Mouse (Mus musculus): ENCODE results near the gene S100a13.

S100a13 gene

DNA sequence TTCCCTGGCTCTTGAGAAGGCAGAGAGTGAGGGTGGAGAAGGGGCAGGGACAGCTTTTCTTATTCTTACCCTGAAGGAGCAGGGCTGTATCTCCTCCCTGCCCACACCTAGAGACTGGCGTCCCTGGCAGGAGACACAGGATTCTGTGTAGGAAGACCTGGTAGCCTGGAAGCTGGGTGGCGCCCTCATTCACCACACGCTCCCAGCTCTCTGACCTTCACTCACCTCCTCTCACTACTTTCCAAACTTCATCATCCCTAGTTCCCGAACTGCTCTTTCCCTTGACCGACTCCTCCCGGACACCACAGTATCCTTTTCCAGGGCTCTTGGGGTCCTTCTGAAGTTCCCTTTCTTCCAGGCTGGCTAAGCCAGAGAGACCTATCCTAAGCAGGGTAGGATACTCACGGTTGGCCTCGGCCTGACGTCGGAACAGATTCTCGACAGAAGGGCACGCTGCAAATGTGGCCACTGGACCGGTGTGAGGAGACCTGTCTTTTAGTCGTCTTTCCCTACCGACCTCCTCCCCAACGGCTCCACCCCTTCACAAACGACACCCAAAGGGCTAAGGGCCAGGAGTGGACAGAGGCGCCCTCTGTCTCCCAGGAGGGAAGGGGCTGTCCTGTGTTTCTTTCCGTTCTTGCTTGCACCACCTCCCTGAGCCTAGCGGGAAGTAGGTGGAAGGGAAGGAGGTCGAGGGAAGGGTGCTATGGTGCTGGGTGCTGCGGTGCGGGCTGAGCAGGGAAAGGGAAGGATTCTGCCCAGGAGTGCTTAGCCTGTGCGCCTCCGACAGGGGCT, at the start of gene S100a13, which contains the start of gene S100a1:
Gene S100a13 (plus strand): TSS at position 640 of the 795 bp plus-strand sequence.
Gene S100a1 (minus strand): TSS at position 597 of the 795 bp plus-strand sequence.
- DNase-seq (ENCODE audit: low read depth, low spot score): peak; percentile 51

GRCm38 (mm10) chr3:90464552-90465080, 49.6 kb upstream of the S100a13 start:
- DNase-seq (ENCODE audit: low read depth, low spot score): no peak

GRCm38 (mm10) chr3:90465081-90465685, 49.1 kb upstream of the S100a13 start:
- DNase-seq (ENCODE audit: low read depth, low spot score): no peak

DNA sequence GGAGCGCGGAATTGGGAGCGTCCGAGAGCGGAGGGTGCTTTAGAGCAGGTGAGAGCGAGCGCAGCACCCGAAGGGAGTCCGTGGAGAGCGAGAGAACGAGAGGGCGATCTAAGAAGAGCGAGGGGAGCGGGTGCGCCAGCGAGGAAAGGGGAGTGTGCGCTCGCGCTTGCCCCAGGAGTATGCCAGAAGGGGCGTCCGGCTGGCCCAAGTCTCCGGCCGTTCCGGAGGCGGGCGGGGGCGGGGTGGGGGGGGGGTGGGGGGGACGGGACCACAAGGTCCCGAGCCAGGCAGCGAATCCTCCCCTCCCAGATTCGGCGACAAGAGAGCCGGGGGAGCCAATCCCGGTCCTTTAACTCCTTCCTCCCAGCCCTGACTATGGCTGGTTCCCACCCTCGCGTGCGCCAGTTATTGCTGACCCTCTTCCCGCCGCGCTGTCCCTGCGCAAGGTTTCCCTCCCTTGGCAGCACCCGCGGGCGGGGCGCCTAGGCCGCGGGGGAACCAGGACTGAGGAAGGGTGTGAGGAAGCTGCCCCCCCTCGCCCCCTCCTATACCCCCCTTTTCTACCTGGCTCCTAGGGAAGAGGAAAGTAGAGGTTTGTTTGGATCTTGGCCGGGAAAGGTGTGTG, 48.4 kb upstream of the S100a13 start, which contains the start of gene Npr1:
Gene Npr1 (minus strand): TSS at position 181 of the 625 bp plus-strand sequence.
- DNase-seq (ENCODE audit: low read depth, low spot score): no peak

DNA sequence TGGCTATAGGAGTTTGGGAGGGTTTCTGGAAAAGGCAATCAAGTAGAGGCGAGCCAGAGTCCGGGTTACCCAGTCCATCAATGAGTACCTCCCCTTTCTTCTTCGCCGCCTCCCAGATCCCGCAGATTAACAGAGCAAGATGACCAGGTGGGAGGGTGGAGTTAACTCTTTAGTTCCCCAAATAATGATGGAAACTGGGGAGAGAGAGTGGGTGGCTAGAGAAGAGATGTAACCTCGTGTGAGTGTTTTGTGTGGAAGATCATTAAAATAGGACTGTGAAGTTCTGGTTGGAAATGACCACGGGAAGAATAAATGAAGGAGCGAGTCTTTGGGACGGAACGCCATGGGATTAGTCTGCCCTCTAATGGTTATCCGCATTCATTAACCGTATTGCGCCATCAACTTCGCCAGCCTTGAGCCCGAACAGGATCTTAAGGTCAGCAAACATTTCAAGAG, 47.9 kb upstream of the S100a13 start:
- DNase-seq (ENCODE audit: low read depth, low spot score): no peak

DNA sequence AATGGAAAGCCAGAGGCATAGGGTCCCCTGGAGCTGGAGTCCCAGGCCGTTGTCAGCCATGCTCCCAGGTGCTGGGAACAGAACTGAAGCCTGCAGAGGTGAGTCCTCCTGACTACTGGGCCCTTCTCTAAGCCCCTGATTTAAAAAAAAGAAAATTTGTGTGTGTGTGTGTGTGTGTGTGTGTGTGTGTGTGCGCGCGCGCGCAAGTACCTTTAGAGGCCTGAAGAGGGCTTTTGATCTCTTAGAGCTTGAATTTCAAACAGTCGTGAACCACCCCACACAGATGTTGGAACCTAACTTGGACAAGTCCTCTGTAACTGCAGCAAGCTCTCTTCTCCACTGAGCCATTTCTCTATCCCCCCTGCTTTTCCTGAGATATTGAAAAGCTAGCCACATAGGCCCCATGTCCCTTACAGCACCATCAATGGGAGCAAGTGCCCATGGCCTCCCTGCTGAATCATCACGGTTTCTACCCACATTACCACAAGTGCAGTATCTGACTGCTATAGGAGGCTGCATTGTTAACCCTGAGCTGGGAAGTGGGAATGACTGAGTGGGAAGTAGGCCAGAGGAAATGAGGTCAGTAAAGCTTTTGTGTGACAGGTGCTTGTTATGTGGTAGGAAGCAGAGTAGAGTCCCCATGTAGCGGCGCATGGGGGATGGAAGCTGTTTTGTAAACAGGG, 46.5 kb upstream of the S100a13 start:
- DNase-seq (ENCODE audit: low read depth, low spot score): no peak

DNA sequence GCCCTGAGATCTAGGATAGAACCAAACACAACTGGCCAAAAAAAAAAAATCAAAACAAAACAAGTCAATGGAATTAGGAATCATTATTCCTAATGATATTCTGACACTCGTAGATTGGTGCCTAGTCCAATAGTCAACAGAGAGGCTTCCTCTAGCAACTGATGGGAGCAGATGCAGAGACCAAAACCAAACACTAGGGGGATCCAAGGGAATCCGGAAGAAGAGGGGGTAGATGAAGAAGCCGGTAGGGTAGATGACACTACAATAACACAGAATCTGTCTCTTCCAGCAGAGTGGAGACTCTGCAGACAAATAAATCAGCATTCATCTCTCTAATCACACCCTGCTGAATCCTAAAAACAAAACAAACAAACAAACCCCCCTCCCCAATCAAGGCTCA, 42.0 kb upstream of the S100a13 start:
- peak; percentile 78 for DNase-seq (ENCODE audit: low read depth, low spot score)

DNA sequence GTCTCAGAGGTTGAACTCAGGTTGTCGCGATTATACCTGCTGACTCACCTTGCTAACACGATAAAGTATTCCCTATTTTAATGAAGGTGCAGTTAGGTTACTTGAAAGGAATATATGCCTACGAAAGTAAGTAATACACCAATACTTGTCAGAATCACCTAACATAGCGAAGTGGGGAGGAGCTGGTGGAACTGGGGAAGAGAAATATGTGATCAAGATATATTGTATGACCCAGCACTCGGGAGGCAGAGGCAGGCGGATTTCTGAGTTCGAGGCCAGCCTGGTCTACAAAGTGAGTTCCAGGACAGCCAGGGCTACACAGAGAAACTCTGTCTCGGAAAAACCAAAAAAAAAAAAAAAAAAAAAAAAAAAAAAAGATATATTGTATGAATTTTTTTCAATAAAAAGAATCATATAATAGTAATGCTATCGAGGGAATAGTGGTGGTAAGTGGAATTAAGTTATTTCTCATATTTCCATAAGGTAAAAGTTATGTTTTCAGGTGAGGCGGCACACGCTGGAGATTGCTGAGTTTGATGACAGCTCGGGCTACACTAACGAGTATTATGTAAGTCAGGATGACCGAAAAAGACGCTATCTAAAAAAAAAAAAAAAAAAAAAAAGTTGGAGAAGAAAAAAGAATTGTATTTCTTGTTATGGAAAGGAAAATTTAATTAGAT, 38.9 kb upstream of the S100a13 start:
- DNase-seq (ENCODE audit: low read depth, low spot score): peak; percentile 61

DNA sequence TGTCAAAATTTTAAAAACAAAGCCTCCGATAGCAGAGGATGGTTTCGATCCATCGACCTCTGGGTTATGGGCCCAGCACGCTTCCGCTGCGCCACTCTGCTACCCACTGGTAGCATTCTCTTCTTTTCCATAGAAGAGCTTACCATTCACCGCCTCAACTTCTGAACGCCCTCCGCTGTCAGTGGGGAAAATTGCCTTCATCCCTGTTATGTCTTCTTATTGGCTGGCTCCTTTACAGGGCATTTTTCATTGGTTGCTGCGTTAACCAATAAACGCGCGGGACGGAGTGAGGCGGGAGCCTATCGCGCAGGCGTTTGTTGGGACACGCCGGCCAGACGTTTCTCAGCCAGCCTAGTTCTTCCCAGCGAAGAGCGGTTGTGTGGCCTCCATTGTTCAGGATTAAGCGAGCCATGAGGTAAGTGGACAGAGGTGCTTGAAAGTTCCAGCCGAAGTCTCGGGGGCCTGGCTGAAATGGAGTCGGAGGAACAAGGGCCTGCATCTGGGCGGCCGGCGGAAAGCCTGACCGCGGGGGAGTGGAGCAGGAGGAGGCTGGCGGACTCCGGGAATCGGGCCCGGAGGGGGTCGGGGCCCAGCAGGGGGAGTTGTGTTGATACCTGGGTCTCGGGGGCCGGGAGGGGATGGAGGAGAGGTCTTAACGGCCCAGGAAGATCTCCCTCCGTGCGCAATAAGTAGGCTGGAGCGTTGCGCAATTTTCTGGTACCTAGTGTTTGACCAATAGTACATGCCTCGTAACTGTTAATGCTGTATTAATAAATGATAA, 38.2 kb upstream of the S100a13 start, which contains the start of gene Ilf2:
Gene Ilf2 (plus strand): TSS at position 296 of the 781 bp plus-strand sequence.
- DNase-seq (ENCODE audit: low read depth, low spot score): peak; percentile 98

GRCm38 (mm10) chr3:90486998-90487397, 27.2 kb upstream of the S100a13 start:
- DNase-seq (ENCODE audit: low read depth, low spot score): no peak

DNA sequence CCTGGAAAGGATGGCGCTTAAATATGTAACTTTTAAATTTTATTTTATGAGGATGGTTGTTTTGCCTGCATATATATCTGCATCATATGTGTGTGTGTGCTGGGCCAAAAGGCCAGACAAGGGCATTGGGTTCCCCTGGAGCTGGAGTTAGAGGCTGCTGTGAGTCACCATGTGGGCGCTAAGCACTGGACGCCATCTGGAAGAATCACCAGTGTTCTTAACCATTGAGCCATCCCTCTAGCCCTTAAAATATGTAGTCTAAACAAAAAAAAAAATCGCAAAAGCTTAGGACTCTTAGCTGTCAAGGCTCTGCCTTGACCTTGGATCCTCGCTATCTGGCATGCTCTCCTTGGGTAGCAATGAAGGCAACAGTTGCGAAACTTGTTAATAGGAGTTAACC, 25.7 kb upstream of the S100a13 start:
- DNase-seq (ENCODE audit: low read depth, low spot score): no peak

DNA sequence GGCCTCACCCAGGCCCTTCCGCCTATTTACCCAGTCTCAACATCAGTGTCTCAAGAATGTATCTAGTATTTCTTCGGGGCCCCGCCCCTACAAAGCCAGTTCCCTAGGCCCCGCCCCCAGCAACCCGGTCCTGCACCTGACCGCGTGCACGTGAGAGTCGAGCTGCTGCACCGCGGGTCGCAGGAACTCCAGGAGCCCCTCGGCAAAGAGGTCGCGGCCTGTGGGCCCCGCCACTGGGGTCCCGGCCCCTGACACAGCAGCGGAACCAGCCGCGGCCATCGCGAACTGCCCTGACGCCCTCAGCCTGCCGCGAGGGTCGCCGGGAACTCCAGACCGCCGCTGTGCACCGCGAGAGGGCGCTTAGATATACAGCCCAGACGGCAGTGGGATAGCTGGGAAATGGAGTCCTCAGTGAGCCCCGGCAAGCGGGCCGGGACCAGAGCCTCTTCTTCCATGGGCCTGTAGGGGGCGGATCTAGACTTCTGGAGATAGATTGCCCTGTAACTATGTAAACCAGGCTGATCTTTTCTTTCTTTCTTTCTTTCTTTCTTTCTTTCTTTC, 23.5 kb upstream of the S100a13 start, which contains the start of gene Snapin:
Gene Snapin (minus strand): TSS at position 338 of the 561 bp plus-strand sequence.
- peak; percentile 98 for DNase-seq (ENCODE audit: low read depth, low spot score)

DNA sequence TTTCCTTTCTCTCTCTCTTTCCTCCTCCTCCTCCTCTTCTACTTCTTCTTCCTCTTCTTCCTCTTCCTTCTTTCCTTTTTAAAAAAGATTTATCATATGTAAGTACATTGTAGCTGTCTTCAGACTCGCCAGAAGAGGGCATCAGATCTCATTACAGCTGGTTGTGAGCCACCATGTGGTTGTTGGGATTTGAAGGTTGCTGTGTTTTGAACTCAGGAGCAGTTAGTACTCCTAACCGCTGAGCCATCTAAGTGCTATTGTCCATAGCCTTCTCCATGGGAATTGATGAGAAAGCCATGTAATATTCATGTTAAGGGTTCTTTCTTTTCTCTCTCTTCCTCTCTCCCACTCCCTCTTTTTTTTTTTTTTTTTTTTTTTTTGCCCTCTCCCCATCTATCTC, 22.9 kb upstream of the S100a13 start:
- peak; percentile 78 for DNase-seq (ENCODE audit: low read depth, low spot score)

GRCm38 (mm10) chr3:90493831-90494540, 20.2 kb upstream of the S100a13 start:
- no peak for DNase-seq (ENCODE audit: low read depth, low spot score)

DNA sequence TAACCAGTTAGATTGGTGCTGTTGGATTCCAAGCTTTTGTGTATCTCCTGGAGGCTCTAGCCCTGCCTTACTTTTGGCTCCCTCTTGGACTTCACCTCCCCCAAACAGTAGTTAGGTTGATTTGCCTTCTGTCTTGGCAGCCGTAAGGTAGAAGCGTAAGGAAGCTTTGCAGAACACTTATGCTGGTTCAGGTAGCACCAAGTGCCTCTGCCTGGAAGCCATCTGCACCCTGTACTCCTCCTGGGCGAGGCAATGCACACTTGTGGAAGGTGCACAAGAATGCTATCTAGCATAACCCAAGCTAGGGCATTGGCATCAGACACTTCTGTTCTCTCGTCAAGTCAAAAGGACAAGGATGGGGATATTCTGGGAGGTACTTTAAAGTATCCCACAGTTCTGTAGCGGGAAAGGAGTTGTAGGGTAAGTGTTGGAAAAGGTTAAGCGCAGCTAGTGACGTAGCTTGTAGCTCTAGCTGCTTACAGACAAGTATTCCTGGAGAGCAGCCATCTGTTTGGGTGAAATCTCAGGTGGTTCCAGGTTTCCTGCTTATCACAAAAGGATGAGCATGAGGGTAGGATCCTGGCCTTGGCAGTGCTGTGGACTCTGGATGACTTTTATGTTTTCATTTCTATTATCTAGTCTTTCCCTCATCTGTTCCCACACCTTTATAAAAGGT, 18.2 kb upstream of the S100a13 start:
- no peak for DNase-seq (ENCODE audit: low read depth, low spot score)

GRCm38 (mm10) chr3:90497597-90497996, 16.6 kb upstream of the S100a13 start:
- DNase-seq (ENCODE audit: low read depth, low spot score): no peak

DNA sequence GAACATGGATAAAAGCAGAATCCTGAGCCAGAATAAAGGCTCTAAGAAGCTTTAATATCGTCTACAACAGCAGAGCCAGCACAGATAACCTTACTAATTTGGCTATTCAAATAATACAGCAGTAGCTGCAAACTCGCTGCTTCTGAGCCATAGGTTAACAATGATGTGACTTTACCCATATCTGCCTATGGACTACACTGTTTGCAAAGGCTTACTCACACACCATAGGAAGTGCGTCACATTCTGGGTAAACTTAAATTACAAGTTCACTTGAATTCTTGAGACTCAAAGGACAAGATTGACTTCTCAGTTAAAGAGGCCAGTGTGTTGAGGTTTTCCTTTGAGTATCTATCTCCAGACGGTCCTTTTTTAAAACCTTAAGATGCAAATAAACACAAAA, 10.8 kb upstream of the S100a13 start:
- DNase-seq (ENCODE audit: low read depth, low spot score): no peak

DNA sequence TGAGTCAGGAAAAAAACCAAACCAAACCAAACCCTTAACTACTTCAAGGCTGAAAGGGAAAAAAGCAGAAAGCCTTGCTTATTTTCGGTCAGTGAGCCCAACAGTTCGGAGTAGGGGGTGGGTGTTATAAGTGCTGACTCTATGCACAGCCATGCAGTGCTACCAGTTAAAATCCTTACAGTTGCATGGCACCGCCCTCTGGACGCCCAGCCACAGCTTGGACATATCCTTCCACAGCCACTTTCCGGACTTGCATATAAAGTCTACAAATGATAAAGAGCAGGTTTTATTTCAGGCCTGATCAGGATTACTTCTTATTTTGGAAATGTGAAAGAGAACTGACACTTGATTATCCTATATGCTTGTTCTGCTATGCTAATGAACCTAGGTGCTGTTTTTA, 9.0 kb upstream of the S100a13 start:
- no peak for DNase-seq (ENCODE audit: low read depth, low spot score)
